Mouse (Mus musculus): Measurements from ENCODE around the gene Hebp1. TPM values are rescaled to one million over a fixed set of nuclear protein-coding genes. Genes with fewer than 3 reads are reported as not detected.

Hebp1 gene
- total and polyA plus RNA-seq, 3 experiments, result 11.3 to 57.8 (median 46.6) TPM

DNA sequence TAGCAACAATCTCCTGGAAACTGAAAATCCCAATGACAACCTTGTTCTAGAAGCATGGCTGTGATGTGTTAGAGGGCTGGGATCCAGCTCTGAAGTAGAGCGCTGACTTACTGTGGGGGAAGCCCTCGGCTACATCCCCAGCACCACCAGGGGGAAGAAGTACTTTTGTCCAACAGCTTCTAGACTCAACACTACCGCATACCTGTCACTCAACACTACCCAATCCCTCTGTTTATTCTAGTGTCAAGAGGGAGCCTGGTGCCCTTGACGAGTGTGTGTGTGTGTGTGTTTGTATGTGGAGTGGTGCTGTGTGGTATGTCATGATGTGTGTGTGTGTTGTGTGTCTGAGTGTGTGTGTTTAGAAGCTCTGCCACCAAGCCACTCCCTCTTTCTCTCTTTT lies 40.3 kb downstream of the Hebp1 start:
- TF ChIP-seq POLR2A (IDR thresholded peaks at IDR 0.05; ENCODE audit: insufficient read depth, low read depth, low read length) (no peak), EP300 (IDR thresholded peaks at IDR 0.05; ENCODE audit: insufficient read depth, low read depth, low read length) (no peak), CTCF (IDR thresholded peaks at IDR 0.05) (peak; percentile 36)
- Histone ChIP-seq H3K4me3 (no peak overlapping the region), H3K4me1 (ENCODE audit: control insufficient read depth, insufficient read depth, low read length) (no peaks in the 10 kb centered on the region), H3K27me3 (ENCODE audit: control insufficient read depth, insufficient read depth, low read length) (no peaks in the 10 kb centered on the region), H3K36me3 (ENCODE audit: control insufficient read depth, insufficient read depth, low read length) (no peaks in the 10 kb centered on the region), H3K9ac (ENCODE audit: low read depth, low read length) (no peak overlapping the region), H3K27ac (no peak overlapping the region), H3K79me2 (replicated peaks; ENCODE audit: control insufficient read depth, insufficient read depth, low read length) (no peaks in the 10 kb centered on the region)
- WGBS, result 60% methylated on average over 4 of the region's 4 CpGs
- intact Hi-C loops (cut with DNase I), result no loop called here
- DNase-seq, result no peak

DNA sequence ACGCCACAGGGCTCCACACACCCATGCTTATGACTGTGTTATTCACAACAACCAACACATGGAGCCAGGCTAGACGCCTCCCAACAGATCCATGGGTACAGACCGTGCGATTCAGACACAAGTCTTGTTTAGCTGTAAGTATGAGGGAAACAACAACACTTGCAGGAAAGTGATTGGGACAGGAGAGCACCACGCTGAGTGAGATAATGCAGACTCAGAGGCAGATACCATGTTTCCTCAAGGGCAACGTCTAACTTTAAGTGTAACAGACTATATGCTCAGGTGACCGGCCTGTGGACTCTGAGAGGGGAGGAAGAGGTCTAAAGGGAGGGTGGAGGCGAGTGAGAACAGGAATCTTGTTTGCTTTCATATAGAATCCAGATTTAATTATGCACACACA lies 41.2 kb downstream of the Hebp1 start:
- H3K4me3 ChIP-seq, result no peak overlapping the region
- no peaks in the 10 kb centered on the region for H3K27me3 ChIP-seq (ENCODE audit: control insufficient read depth, insufficient read depth, low read length)
- no peak overlapping the region for H3K9ac ChIP-seq (ENCODE audit: low read depth, low read length)
- H3K79me2 ChIP-seq (replicated peaks; ENCODE audit: control insufficient read depth, insufficient read depth, low read length), result no peaks in the 10 kb centered on the region
- TF ChIP-seq CTCF (IDR thresholded peaks at IDR 0.05), result no peak
- no peak for TF ChIP-seq POLR2A (IDR thresholded peaks at IDR 0.05; ENCODE audit: insufficient read depth, low read depth, low read length)
- no peak for TF ChIP-seq EP300 (IDR thresholded peaks at IDR 0.05; ENCODE audit: insufficient read depth, low read depth, low read length)
- H3K4me1 ChIP-seq (ENCODE audit: control insufficient read depth, insufficient read depth, low read length), result no peaks in the 10 kb centered on the region
- no peak for DNase-seq
- H3K27ac ChIP-seq, result peak overlapping the region; percentile 23
- no peaks in the 10 kb centered on the region for H3K36me3 ChIP-seq (ENCODE audit: control insufficient read depth, insufficient read depth, low read length)
- intact Hi-C loops (cut with DNase I), result no loop called here
- WGBS, result 52% methylated on average over 8 of the region's 8 CpGs

DNA sequence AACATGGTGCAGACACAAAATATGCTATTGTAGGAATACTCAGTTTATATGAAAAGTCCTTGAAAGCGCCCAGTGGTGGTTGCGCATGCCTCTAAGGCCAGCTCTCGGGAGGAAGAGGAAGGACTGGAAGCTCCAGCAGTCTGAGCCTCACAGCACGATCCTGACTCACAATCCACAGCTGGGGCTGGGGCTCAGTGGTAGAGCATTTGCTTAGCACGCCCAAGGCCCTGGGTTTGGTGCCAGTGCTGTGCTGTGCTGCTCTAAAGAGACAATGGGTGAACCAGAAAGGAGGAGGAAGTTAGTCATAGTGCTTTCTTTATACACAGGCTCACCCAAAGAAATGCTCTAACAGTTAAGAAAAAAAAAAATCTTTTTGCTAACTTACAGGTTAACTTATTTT lies 44.1 kb downstream of the Hebp1 start:
- Histone ChIP-seq H3K79me2 (replicated peaks; ENCODE audit: control insufficient read depth, insufficient read depth, low read length) (no peaks in the 10 kb centered on the region), H3K36me3 (ENCODE audit: control insufficient read depth, insufficient read depth, low read length) (no peaks in the 10 kb centered on the region), H3K27ac (no peak overlapping the region), H3K9ac (ENCODE audit: low read depth, low read length) (no peak overlapping the region), H3K4me3 (no peak overlapping the region), H3K27me3 (ENCODE audit: control insufficient read depth, insufficient read depth, low read length) (no peaks in the 10 kb centered on the region), H3K4me1 (ENCODE audit: control insufficient read depth, insufficient read depth, low read length) (no peaks in the 10 kb centered on the region)
- TF ChIP-seq POLR2A (IDR thresholded peaks at IDR 0.05; ENCODE audit: insufficient read depth, low read depth, low read length), result no peak
- no peak for TF ChIP-seq CTCF (IDR thresholded peaks at IDR 0.05)
- no peak for TF ChIP-seq EP300 (IDR thresholded peaks at IDR 0.05; ENCODE audit: insufficient read depth, low read depth, low read length)
- intact Hi-C loops (cut with DNase I), result no loop called here
- WGBS, result 75% methylated on average over 5 of the region's 5 CpGs
- DNase-seq, result no peak

DNA sequence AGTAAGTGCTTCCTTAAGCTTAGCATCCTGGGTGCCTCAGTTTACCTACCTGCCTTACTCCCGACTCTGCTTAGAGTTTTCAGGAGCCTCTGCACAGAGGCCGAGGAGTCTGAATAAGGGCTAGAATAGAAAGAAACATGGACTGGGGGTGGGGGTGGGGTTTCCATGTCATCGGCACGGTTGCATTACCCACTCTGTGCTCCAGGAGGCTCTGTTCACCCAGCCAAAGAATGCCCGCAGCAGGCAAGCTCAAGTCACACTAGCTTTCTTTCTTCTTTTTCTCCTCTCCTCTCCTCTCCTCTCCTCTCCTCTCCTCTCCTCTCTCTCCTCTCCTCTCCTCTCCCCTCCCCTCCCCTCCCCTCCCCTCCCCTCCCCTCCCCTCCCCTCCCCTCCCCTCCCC lies 47.5 kb downstream of the Hebp1 start:
- H3K79me2 ChIP-seq (replicated peaks; ENCODE audit: control insufficient read depth, insufficient read depth, low read length), result no peaks in the 10 kb centered on the region
- 29% methylated on average over 5 of the region's 5 CpGs for WGBS
- H3K9ac ChIP-seq (ENCODE audit: low read depth, low read length), result no peak overlapping the region
- H3K27ac ChIP-seq, result no peak overlapping the region
- H3K4me3 ChIP-seq, result no peak overlapping the region
- no peaks in the 10 kb centered on the region for H3K36me3 ChIP-seq (ENCODE audit: control insufficient read depth, insufficient read depth, low read length)
- no peak for DNase-seq
- TF ChIP-seq POLR2A (IDR thresholded peaks at IDR 0.05; ENCODE audit: insufficient read depth, low read depth, low read length), result no peak
- peak; percentile 58 for TF ChIP-seq CTCF (IDR thresholded peaks at IDR 0.05)
- TF ChIP-seq EP300 (IDR thresholded peaks at IDR 0.05; ENCODE audit: insufficient read depth, low read depth, low read length), result 0 out of 2 replicates have a peak, but pooled peaks have one; percentile 33
- intact Hi-C loops (cut with DNase I), result no loop called here
- no peaks in the 10 kb centered on the region for H3K27me3 ChIP-seq (ENCODE audit: control insufficient read depth, insufficient read depth, low read length)
- H3K4me1 ChIP-seq (ENCODE audit: control insufficient read depth, insufficient read depth, low read length), result no peaks in the 10 kb centered on the region

DNA sequence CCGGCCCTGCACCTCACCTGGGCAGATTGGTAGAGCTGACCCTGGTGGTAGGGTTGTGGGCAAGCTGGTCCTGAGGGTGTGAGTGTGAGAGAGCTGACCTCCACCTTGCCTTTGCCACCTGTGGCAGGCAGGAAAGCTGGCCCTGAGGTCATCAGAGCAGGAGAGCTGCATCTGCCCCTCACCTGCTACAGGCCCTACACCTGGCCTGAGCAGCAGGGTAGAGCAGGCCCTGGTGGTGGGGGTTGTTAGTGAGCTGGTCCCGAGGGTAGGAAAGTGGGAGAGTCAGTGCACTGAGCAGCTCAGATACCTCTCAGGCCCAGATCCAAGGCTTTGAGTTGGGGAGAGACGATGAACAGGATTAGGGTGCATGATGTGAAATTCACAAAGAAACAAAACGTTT lies 48.1 kb downstream of the Hebp1 start:
- intact Hi-C loops (cut with DNase I), result loop anchor here (2.0 to 5.0 kb wide), 4 partner anchors 17 to 251 kb away; no protein-coding TSS in a partner anchor
- no peak overlapping the region for H3K27ac ChIP-seq
- no peak overlapping the region for H3K4me3 ChIP-seq
- H3K36me3 ChIP-seq (ENCODE audit: control insufficient read depth, insufficient read depth, low read length), result no peaks in the 10 kb centered on the region
- 88% methylated on average over 4 of the region's 4 CpGs for WGBS
- H3K27me3 ChIP-seq (ENCODE audit: control insufficient read depth, insufficient read depth, low read length), result no peaks in the 10 kb centered on the region
- TF ChIP-seq CTCF (IDR thresholded peaks at IDR 0.05) (no peak), POLR2A (IDR thresholded peaks at IDR 0.05; ENCODE audit: insufficient read depth, low read depth, low read length) (no peak), EP300 (IDR thresholded peaks at IDR 0.05; ENCODE audit: insufficient read depth, low read depth, low read length) (no peak)
- no peaks in the 10 kb centered on the region for H3K79me2 ChIP-seq (replicated peaks; ENCODE audit: control insufficient read depth, insufficient read depth, low read length)
- no peak overlapping the region for H3K9ac ChIP-seq (ENCODE audit: low read depth, low read length)
- DNase-seq, result no peak
- no peaks in the 10 kb centered on the region for H3K4me1 ChIP-seq (ENCODE audit: control insufficient read depth, insufficient read depth, low read length)

DNA sequence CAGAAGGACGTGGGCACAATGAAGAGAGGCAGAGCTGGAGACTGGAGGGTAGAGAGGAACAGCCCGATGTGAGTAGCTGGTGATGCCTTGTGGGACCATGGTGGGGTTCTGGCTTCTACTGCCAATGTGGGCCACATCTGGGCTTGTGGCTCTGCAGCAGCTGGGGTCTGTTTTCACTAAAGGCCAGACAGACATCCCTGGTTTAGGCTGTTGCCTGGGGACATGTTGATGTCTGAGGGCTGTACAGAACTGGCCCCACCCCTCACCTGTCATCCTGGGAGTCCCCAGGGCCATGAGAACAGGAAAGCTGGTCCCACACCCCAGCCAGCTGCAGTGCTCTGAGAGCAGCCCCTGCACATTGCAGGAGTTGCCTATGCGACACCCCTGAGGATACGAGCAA lies 48.6 kb downstream of the Hebp1 start:
- no peaks in the 10 kb centered on the region for H3K27me3 ChIP-seq (ENCODE audit: control insufficient read depth, insufficient read depth, low read length)
- no peaks in the 10 kb centered on the region for H3K79me2 ChIP-seq (replicated peaks; ENCODE audit: control insufficient read depth, insufficient read depth, low read length)
- H3K4me3 ChIP-seq, result no peak overlapping the region
- H3K27ac ChIP-seq, result no peak overlapping the region
- H3K4me1 ChIP-seq (ENCODE audit: control insufficient read depth, insufficient read depth, low read length), result no peaks in the 10 kb centered on the region
- WGBS, result 84% methylated on average over 4 of the region's 4 CpGs
- no peak overlapping the region for H3K9ac ChIP-seq (ENCODE audit: low read depth, low read length)
- DNase-seq, result no peak
- no peak for TF ChIP-seq CTCF (IDR thresholded peaks at IDR 0.05)
- no peak for TF ChIP-seq POLR2A (IDR thresholded peaks at IDR 0.05; ENCODE audit: insufficient read depth, low read depth, low read length)
- TF ChIP-seq EP300 (IDR thresholded peaks at IDR 0.05; ENCODE audit: insufficient read depth, low read depth, low read length), result no peak
- no peaks in the 10 kb centered on the region for H3K36me3 ChIP-seq (ENCODE audit: control insufficient read depth, insufficient read depth, low read length)
- intact Hi-C loops (cut with DNase I), result loop anchor here (2.0 to 5.0 kb wide), 4 partner anchors 18 to 252 kb away; no protein-coding TSS in a partner anchor

All from heart, adult 2 months (tissue).